Mouse (Mus musculus): ENCODE data around the gene Cdh3.

- TF ChIP-seq FLI1 (IDR thresholded peaks at IDR 0.05; ENCODE audit: low read length) (no peak), GATA1 (IDR thresholded peaks at IDR 0.05; ENCODE audit: borderline replicate concordance, low read length) (no peak)
Observed at GRCm38 (mm10) chr8:106528596-106529249, 18.0 kb downstream of the Cdh3 start.

Measured in megakaryocyte, embryonic 14.5 days (primary cell).